Mouse (Mus musculus) B cell, adult 2 months (primary cell): Measurements from ENCODE around the gene Snx29.

Experiments
- DNase-seq, 2 experiments: peaks; one replicate each; pipeline ENCODE4 v3.0.0; 2022

Snx29 gene

GRCm38 (mm10) chr16:11603667-11604422 lies 281.1 kb downstream of the Snx29 start:
- DNase-seq = peak; percentile 35 to 42

DNA sequence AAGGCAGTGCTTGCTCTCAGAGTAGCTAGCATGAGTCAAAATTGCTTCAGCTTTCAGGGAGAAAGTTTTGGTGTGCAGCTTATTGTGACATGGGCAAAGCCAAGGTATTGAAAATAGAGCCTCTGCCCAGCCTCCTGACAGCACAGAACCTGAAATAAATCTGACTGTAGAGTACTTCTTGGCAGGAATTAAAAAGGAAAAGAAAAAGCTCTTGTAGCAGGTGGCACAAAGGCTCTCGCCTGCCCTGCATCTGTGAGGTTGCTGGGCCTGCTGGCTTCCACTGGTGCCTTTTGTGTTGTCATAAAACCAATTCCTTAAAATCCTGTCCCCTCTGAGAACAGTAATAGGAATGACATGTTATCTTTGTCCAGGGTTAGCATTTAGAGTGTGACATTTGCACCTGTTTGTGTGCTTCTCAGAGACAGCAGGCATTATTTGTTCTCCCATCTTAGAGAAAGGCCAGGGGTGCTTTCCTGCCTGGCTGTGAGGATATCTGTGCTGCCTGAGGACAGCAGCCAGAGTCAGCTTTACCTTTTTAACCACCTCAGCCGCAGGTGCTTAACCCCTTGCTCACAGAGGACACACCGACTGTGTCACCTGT lies 289.9 kb downstream of the Snx29 start:
- no peak for DNase-seq

- no peak for DNase-seq
Measured at GRCm38 (mm10) chr16:11614401-11615014, 291.8 kb downstream of the Snx29 start.

DNA sequence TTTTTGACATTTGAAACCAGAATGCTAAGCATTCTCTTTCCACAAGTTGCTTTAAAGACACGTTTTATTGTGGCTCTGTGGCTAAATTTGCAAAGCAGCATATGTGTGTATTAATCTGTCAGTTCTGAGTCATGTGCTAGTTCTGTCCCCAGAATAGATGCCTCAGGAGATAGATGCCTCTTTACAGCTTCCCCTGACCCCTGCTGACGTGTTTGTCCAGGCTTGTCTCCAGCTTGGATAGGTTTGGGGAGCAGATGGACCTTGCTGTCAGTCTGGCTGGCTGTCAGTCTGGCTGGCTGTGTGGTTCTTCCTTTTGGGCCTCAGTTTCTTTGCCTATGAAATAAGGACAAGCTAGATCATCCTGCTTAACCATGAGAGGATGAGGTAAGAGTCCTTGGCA lies 292.9 kb downstream of the Snx29 start:
- no peak for DNase-seq

DNA sequence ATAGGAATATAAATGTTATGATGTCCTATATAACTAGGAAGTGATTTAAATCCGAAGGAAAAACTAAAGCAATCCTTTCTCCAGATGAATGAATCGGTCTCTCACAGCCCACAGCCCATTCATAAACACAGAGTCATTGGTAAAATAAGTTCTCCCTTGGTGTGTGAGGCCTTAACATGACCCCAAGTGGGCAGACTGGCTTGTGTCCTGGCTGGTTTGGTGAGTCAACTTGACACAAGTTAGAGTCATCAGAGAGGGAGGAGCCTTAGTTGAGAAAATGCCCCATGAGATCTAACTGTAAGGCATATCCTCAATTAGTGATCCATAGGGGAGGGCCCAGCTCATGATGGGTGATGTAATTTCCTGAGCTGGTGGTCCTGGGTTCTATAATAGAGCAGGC lies 297.2 kb downstream of the Snx29 start:
- DNase-seq = no peak

GRCm38 (mm10) chr16:11621042-11621441 lies 298.3 kb downstream of the Snx29 start:
- no peak for DNase-seq

DNA sequence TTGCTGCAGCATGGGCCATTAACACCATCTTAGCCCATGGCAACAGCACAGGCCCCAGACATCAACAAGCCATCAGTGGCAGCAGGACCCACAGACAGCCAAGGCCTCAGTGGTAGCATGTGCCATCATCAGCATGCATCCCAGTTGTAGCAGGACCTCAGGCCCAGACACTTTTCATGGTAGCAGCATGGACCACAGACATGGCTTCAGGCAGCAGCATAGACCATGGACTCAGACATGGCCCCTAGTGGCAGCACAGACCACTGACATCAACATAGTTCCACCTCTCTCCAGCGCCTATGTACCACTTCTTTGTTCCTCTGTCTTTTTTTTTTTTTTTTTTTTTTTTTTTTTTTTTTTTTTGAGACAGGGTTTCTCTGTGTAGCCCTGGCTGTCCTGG lies 299.0 kb downstream of the Snx29 start:
- DNase-seq = no peak

DNA sequence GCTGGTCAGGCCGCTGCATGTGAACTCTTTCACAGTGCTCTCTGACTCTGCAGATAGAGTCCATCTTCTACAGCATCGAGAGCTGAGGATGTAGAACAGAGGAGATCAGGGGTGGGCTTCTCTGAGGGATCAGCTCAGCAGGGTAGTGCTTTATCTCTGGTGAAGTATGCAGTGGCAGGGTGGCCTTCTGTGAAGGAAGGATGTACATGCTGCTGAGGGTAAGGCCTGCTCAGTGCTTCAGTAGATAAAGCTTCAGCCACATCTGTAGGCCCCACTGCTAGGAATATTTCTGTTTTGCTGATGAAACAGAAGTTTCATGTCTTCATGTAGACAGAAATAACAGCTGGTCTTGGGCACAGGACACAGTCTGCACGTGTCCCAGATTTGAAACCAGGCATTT lies 300.3 kb downstream of the Snx29 start:
- DNase-seq = no peak

DNA sequence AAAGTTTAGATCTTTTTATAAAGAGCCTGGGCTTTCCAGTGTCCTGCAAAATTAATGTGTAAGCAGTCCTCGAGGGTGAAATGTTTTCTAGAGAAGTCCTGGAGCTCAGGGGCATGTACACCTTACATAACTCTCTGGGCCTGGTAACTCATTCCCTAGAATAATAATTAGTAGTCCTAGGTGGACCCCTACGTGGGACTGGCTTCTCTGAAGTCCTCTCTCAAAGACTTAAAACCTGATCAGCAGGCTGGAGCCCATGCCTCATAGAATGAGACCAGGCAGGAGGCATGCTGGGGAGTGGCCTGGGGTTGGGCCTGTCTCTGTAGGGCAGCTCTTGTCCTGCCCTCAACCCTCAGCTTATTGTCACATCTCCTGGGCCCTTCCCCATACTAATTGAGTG lies 301.4 kb downstream of the Snx29 start:
- no peak for DNase-seq

DNA sequence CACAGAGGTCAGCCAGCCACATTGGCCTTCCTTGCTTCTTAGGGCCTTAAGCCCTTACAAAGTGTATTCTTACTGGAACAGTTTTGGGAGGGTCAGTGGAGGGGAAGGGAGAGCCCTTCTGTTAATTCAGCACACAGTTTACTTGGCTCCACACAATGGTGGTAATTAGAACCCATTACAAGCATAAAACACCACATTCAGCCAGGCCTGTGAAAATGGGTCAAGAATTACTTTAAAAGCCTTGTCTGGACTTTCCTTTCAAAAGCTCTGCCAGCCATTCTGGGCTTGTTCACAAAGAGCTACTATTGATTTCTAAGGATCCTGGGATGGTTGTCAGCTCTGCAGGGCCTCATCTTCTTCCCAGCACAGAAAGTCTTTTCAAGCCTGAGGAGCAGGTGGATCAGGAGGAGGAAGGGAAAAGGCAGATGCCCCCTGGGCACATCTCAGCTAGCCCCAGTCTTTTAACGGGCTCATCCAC lies 303.3 kb downstream of the Snx29 start:
- DNase-seq = no peak

DNA sequence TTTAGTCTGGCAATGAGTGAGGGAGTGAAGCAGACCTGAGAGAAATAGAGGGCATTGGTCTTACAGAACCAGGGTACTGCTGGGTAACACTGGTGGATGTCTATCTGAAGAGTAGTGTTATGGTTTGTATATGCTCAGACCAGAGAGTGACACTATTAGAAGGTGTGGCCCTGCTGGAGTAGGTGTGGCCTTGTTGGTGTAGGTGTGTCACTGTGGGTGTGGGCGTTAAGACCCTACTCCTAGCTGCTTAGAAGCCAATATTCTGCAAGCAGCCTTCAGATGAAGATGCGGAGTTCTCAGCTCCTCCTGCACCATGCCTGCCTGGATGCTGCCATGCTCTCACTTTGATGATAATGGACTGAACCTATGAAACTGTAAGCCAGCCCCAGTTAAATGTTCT lies 303.9 kb downstream of the Snx29 start:
- no peak for DNase-seq

DNA sequence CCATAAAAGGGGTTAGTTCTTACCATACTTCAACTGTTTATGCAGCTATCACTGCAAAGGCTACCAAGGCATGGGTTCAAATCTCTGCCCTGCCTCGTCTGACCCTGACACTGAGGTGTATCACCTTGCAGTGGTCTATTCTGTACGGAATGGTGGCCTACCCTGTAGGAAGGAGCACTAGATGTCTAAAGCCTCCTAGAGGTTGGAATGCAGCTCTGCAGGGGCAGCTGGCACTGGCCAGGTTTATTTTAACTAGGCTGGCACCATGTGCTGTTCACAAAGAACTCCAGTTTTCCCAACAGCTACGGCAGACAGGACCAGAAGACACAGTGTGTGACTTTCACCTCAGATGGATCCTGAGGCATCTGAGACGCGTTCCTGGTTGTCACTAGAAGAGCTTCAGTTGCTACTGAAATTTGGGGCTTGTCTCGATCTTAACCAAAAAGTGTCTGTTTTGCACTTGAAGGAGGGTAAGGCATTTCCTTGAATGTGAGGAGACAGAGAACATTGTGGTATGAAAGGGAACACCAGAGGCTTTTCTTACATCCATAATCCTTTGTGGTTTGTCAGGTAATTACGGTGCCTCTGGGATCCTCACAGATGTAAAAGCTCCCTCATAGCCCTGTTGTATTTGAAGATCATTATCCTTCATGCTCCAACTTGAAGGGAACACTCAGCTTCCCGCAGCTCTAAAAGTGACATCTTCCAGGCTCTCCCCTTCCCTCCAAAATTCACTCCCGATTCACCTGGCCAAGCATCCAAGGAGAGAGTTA lies 305.3 kb downstream of the Snx29 start:
- no peak for DNase-seq

- no peak for DNase-seq
Measured at GRCm38 (mm10) chr16:11629704-11630103, 307.0 kb downstream of the Snx29 start.

DNA sequence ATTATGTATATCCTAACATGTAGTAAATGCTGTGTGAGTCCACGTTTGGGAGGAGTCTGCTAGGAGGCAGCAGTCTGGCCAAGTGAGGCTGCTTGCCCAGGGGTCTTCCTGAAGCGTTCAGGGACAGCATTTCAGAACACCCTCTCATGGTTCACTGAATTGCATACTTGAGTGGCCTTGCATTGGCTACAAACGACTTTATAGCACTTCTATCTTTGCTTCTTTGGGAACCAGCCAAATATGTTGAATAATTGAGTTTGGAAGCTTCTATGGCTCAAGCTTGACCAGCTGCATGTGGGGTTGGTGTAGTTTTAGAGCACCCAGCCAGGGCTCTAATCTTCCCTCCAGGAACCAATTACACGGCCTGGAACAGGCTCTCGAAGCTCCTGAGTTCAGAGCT lies 307.8 kb downstream of the Snx29 start:
- DNase-seq = no peak

DNA sequence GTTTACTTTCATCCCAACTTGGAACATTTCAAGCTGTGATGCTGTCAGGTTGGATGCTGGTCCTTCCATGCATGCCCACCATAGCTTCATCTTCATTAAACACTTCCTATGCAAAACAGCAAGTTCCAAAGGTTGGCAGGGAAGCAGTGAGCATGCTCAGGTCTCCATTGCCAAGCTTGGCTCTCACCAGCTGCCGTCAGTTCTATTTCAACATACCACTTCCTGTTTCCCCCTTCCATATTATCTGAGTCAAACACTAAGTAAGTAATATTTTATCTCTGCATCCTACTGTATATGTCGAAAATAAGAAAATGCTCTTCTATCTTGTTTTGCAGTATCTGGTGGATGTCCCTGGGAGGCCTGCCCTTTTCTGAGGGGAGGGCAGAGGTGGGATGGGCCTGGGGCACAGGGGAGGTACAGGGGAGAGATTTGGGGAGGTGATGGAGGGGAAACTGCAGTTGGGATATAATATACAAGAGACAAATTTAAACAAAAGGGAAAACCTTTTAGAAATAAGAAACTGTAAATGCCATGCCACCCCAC lies 309.6 kb downstream of the Snx29 start:
- no peak for DNase-seq

DNA sequence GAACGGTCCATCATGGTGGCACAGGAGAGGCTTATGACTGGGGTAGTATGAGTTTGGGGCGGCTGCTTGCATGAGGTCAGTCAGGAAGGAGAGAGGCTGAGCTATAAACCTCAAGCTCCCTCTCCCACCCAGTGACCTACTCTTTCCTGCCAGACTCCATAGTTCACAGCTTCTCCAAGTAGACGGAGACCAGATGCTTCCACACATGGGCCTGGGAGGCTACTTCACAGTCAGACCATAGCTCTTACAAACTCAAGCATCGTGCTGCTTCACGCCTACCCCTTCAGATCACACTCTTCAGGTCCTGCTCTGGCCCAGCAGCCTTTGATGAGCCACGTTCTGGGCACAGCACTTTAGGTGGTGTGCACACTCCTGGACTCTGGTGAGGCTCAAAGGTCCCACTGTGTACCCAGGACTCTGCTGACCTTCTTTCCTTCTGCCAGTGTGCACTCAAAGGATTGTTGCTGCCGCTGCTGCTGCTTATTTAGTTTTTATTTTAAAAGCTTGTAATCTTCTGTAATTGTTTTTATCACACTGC lies 313.6 kb downstream of the Snx29 start:
- no peak for DNase-seq

DNA sequence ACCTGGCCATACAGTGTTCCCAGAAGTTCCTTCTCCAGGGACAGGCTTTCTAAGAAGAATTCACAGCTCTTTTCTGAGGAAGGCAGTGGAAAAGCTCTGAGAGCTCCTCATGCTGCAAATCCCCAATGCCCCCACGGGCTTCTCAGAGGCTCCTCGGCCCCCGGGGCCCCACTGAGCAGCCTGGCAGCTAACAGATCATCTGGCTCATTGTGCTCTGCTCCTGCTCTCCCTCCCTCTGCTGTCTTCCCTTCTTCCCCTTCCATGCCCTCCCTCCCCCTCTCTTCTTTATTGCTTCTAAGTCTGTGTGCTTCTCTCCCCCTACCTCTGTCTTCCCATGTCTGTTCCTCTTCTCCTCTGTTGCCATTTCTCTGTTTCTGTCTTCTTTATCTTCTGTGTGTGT lies 314.2 kb downstream of the Snx29 start:
- DNase-seq = no peak

DNA sequence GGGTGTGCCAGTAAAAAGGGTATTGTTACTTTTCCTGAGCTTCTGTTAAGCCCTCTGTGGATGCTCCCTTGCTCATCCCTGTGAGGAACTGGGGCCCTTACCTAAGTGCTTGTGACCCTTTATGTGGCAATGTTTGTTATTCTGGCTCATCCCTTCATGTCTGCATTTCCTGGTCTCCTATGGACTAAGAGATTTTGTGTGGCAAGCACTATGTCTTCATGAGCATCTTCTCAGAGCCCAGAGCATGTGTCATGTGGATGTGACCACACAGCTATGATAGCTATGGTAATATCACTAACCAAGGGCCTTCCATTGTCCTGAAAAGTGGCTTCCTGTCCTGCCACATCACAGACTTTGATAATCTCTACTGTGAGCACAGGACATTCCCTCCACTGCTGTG lies 315.1 kb downstream of the Snx29 start:
- DNase-seq = no peak

- DNase-seq = no peak
Measured at GRCm38 (mm10) chr16:11638739-11639138, 316.0 kb downstream of the Snx29 start.

GRCm38 (mm10) chr16:11639936-11640335 lies 317.2 kb downstream of the Snx29 start:
- no peak for DNase-seq

- no peak for DNase-seq
Measured at GRCm38 (mm10) chr16:11643603-11644002, 320.9 kb downstream of the Snx29 start.

DNA sequence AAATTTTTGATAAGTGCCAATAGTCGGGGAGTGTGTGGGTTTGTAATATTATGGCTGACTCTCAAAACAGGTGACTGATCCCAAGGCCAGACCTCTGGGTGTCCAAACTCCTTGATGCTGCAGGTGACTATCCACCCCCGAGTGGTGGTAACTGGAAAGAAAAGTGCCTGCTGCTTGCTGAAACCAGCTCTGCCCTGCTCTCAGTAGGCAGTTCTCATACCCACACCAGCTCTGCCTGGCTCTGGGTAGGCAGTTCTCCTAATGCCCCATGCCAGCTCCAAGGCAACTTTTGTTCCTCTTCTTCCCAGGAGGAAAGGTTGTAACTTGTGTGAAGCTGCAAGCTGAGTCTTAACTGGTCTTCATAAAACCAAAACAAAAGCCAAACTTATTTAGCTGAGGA lies 321.7 kb downstream of the Snx29 start:
- no peak for DNase-seq

- no peak for DNase-seq
Measured at GRCm38 (mm10) chr16:11645668-11646067, 323.0 kb downstream of the Snx29 start.
